In the genomic region with DNA sequence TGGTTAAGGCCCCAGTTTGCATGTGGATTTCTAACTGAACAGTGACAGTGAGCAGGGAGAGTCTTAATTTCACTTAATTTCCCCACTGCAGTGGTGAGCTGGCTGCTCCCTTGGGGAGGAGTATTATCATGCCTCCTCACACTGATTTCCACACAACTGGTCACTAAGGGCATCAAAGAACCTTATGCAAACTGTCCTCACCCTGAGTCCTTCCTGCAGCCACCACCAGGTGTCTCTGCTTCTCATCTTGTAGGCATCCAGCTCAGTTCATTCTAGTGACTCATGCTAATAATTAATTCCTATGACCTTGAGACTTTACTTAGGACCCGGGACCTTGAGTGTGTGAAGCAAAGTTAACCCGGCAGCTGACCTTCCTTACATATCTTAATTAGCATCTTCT, we compare ENCODE assay signal across 8 mouse cellular contexts.
DNase-seq lines count a peak whose midpoint lies in the region; ATAC-seq lines count a peak whose summit lies in the region.

No protein-coding gene starts in this region.

- DNase-seq in heart, postnatal 14 days: peak; percentile 11 to 46
- DNase-seq in heart, adult 9 months (ENCODE audit: low spot score in 2 of 2): no peak
- DNase-seq in urinary bladder, postnatal 36 days (ENCODE audit: low spot score in 2 of 2): peak; percentile 1 to 6
- DNase-seq in urinary bladder, adult 2 months (ENCODE audit: low spot score): no peak
- peak; percentile 61 for DNase-seq in kidney, postnatal 10 days
- peak; percentile 67 for DNase-seq in retina, postnatal 1 day
- DNase-seq in B cell, adult 2 months: no peak

- ATAC-seq in common myeloid progenitor, adult 5-6 weeks (replicated peaks; ENCODE audit: low read depth, poor library complexity, severe bottlenecking): peak; percentile 66

- intact Hi-C loops in heart, postnatal 14 days (cut with DNase I): loop anchor here (10.0 kb wide), 1 partner anchor 499 kb away; no protein-coding TSS in a partner anchor

Comparison
In these comparisons a context has a peak if more than half of its experiments do, and no peak if none do; other contexts are left out.
1. DNase-seq: peak in heart, postnatal 14 days (2 of 2), urinary bladder, postnatal 36 days (2 of 2), kidney, postnatal 10 days (single experiment) and retina, postnatal 1 day (single experiment); none in heart, adult 9 months (0 of 2), urinary bladder, adult 2 months (single experiment) and B cell, adult 2 months (0 of 2).